Mouse (Mus musculus): ENCODE data around the gene Tiparp. TPM values are rescaled to one million over a fixed set of nuclear protein-coding genes. Genes with fewer than 3 reads are reported as not detected.
A peak's percentile ranks its signal among the peaks of the same experiment; 100 is the strongest.

The Tiparp gene
- polyA plus RNA-seq, 1 experiment from 2014 or later = 38.6 TPM

DNA sequence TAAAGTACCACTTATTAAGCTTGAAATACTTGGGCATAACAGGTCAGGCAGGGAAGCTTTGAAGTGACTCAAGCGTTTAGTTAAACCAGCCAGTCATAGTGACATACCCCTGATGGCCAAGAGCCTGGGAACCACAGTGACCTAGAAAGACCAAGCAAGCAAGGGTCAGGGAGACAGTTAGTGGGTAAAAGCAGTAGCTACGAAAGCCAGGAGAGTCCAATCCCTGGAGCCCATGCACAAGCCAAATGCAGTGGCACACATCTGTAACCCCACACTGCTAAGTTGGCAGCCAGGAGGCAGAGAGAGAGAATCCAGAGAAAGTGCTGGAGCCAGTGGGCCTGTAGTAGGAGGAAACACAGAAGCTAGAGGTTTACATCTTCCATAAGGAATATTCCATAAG lies 17.6 kb upstream of the Tiparp start:
- no peaks in the 10 kb centered on the region for H3K4me1 ChIP-seq
- H3K4me3 ChIP-seq = no peak overlapping the region
- H3K27me3 ChIP-seq = no peaks in the 10 kb centered on the region
- WGBS = 80% methylated on average over 2 of the region's 2 CpGs
- ATAC-seq (ENCODE audit: insufficient number of reproducible peaks, insufficient read depth, low FRiP score, low TSS enrichment, low read depth) = no peak
- no peaks in the 10 kb centered on the region for H3K9me3 ChIP-seq
- no peak overlapping the region for H3K9ac ChIP-seq
- no peak overlapping the region for H3K4me2 ChIP-seq
- H3K27ac ChIP-seq = no peak overlapping the region
- no peaks in the 10 kb centered on the region for H3K36me3 ChIP-seq

- Histone ChIP-seq H3K4me2 (no peak overlapping the region), H3K9ac (no peak overlapping the region), H3K36me3 (no peaks in the 10 kb centered on the region), H3K9me3 (no peaks in the 10 kb centered on the region), H3K27me3 (0 out of 2 replicates have a peak, but pooled peaks cover 4% of the 10 kb centered on the region), H3K4me3 (no peak overlapping the region), H3K27ac (no peak overlapping the region), H3K4me1 (peaks cover 18% of the 10 kb centered on the region)
- 76% methylated on average over 2 of the region's 2 CpGs for WGBS
- no peak for ATAC-seq (ENCODE audit: insufficient number of reproducible peaks, insufficient read depth, low FRiP score, low TSS enrichment, low read depth)
These were observed 12.5 kb upstream of the Tiparp start for GRCm38 (mm10) chr3:65515751-65516150.

- Histone ChIP-seq H3K27me3 (0 out of 2 replicates have a peak, but pooled peaks cover 4% of the 10 kb centered on the region), H3K9me3 (no peaks in the 10 kb centered on the region), H3K4me3 (no peak overlapping the region), H3K4me1 (peaks cover 18% of the 10 kb centered on the region), H3K27ac (no peak overlapping the region; the same call in 1 of the 2 replicates), H3K36me3 (no peaks in the 10 kb centered on the region), H3K4me2 (no peak overlapping the region), H3K9ac (no peak overlapping the region)
- WGBS = 20% methylated on average over 1 of the region's 1 CpGs
- ATAC-seq (ENCODE audit: insufficient number of reproducible peaks, insufficient read depth, low FRiP score, low TSS enrichment, low read depth) = no peak
These were observed 11.7 kb upstream of the Tiparp start for GRCm38 (mm10) chr3:65516526-65516925.

DNA sequence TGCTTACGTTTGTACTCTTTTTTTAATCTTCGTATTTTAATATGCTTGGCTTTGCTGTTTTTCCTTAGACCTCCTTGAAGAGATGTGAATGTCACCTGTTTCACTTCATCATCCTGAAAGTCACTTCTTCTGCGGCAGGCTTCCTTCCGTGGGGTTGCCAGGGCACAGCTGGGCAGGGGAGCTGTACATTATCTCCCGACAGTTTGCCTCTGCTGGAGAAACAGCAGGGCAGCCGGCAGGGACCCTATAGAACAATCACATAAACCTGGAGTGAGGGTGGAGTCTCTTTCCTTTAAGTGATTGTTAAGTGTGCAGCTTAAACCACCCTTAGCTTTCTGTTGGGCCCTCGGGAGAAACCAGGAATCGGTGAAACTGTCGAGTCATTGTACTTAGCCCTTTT lies 11.1 kb upstream of the Tiparp start:
- Histone ChIP-seq H3K36me3 (no peaks in the 10 kb centered on the region), H3K9ac (no peak overlapping the region), H3K4me1 (peaks cover 18% of the 10 kb centered on the region), H3K9me3 (no peaks in the 10 kb centered on the region), H3K27ac (peak overlapping the region; percentile 58; the same call in 1 of the 2 replicates), H3K4me3 (0 out of 2 replicates have a peak overlapping the region, but pooled peaks have one; percentile 8), H3K27me3 (0 out of 2 replicates have a peak, but pooled peaks cover 4% of the 10 kb centered on the region), H3K4me2 (peak overlapping the region; percentile 50)
- ATAC-seq (ENCODE audit: insufficient number of reproducible peaks, insufficient read depth, low FRiP score, low TSS enrichment, low read depth) = no peak
- 14% methylated on average over 9 of the region's 9 CpGs for WGBS

DNA sequence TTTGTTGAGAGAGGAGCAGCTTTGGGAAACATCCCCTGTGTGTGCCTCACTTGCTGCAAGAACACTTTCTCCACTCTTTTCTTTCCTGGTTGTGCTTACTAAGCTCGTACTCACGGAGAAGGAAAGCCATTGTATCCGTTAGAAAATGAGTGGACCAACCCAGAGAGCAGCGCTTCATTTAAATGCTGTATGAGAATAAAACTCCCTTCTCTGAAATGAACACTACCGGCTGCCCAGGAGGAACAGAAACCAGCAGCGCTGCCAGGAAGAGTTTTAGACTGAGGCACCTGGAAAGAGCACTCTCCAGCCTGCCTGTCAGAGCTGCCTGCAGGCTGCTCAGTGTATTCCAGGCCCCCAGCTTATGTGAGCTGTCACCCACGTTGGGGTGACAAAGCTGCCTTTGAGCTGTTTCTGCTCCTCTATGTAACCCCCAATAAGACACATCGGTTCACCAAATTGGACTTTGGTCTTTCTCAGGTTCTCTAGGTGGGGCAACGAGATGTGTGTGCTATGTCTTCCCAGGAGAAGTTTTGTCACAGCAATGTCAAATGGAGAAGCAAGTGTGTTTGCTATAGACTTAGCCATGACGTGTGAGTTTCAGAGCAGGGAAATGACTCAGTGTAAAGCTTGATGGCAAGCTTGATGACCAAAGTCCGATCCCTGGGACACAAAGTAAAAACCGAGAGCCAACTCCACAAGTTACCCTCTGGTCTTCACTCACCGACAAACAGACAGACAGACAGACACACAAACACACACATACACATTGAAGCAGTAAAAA lies 10.3 kb upstream of the Tiparp start:
- H3K27me3 ChIP-seq = 0 out of 2 replicates have a peak, but pooled peaks cover 4% of the 10 kb centered on the region
- WGBS = 49% methylated on average over 13 of the region's 13 CpGs
- H3K27ac ChIP-seq = peak overlapping the region; percentile 58
- no peaks in the 10 kb centered on the region for H3K9me3 ChIP-seq
- H3K4me2 ChIP-seq = peak overlapping the region; percentile 50
- ATAC-seq (ENCODE audit: insufficient number of reproducible peaks, insufficient read depth, low FRiP score, low TSS enrichment, low read depth) = no peak
- no peaks in the 10 kb centered on the region for H3K36me3 ChIP-seq
- H3K4me1 ChIP-seq = peaks cover 18% of the 10 kb centered on the region
- H3K4me3 ChIP-seq = no peak overlapping the region
- H3K9ac ChIP-seq = no peak overlapping the region; the same call in 1 of the 2 replicates

DNA sequence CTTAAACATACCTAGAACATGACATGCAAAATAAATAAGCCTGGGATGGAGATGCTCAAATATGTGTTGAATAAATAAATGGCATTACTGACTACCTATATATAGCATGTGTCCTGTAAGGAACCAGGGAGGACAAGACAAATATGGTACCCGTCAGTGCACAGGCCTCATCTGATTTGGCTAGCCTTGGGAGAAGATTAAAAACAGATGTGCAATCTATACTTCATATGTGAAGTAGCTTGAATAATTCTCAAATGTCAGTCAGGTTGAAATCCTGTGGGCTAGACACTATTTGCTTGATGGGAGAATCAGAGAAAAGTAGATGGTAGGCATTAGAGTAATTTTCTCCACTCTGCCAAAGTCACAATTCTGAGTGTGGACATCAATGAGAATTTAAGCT lies 6.8 kb upstream of the Tiparp start:
- H3K4me3 ChIP-seq = no peak overlapping the region
- no peaks in the 10 kb centered on the region for H3K9me3 ChIP-seq
- 0 out of 2 replicates have a peak, but pooled peaks cover 4% of the 10 kb centered on the region for H3K27me3 ChIP-seq
- no peaks in the 10 kb centered on the region for H3K36me3 ChIP-seq
- ATAC-seq (ENCODE audit: insufficient number of reproducible peaks, insufficient read depth, low FRiP score, low TSS enrichment, low read depth) = no peak
- no peak overlapping the region for H3K9ac ChIP-seq
- peaks cover 12% of the 10 kb centered on the region for H3K4me1 ChIP-seq
- no peak overlapping the region for H3K4me2 ChIP-seq
- H3K27ac ChIP-seq = no peak overlapping the region
- 13% methylated on average over 1 of the region's 1 CpGs for WGBS

GRCm38 (mm10) chr3:65523397-65523796 lies 4.8 kb upstream of the Tiparp start:
- H3K9ac ChIP-seq = no peak overlapping the region
- no peak overlapping the region for H3K4me3 ChIP-seq
- WGBS = 59% methylated on average over 8 of the region's 8 CpGs
- no peaks in the 10 kb centered on the region for H3K36me3 ChIP-seq
- no peaks in the 10 kb centered on the region for H3K4me1 ChIP-seq
- ATAC-seq (ENCODE audit: insufficient number of reproducible peaks, insufficient read depth, low FRiP score, low TSS enrichment, low read depth) = no peak
- H3K4me2 ChIP-seq = no peak overlapping the region
- no peaks in the 10 kb centered on the region for H3K9me3 ChIP-seq
- no peak overlapping the region for H3K27ac ChIP-seq
- no peaks in the 10 kb centered on the region for H3K27me3 ChIP-seq

DNA sequence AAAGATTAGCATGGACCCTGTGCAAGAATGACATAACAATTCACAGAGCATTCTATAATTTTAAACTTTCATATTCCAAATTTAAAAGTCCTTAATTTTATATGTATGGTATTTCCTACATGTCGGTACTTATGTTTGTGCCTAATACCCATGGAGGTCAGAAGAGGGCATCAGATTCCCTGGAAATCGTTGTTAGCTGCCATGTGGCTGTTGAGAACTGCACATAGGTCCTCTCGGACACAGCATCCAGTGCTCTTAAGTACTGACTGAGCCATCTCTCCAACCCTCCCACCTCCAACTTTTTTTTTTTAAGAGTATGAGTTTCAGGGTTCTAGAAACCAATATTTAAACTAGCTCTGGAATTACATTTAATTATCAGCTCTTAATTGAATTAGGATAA lies 2.5 kb upstream of the Tiparp start:
- Histone ChIP-seq H3K4me3 (no peak overlapping the region), H3K36me3 (no peaks in the 10 kb centered on the region), H3K4me2 (no peak overlapping the region), H3K9me3 (no peaks in the 10 kb centered on the region), H3K4me1 (no peaks in the 10 kb centered on the region), H3K27ac (no peak overlapping the region), H3K9ac (no peak overlapping the region), H3K27me3 (no peaks in the 10 kb centered on the region)
- 72% methylated on average over 3 of the region's 3 CpGs for WGBS
- ATAC-seq (ENCODE audit: insufficient number of reproducible peaks, insufficient read depth, low FRiP score, low TSS enrichment, low read depth) = no peak

GRCm38 (mm10) chr3:65527196-65527595 lies 1.0 kb upstream of the Tiparp start:
- peak overlapping the region; percentile 97 for H3K27ac ChIP-seq
- H3K4me1 ChIP-seq = no peaks in the 10 kb centered on the region
- no peaks in the 10 kb centered on the region for H3K9me3 ChIP-seq
- peaks cover 7% of the 10 kb centered on the region; the same call in 1 of the 2 replicates for H3K36me3 ChIP-seq
- peak overlapping the region; percentile 92 for H3K4me3 ChIP-seq
- peak overlapping the region; percentile 77 for H3K4me2 ChIP-seq
- WGBS = 19% methylated on average over 3 of the region's 3 CpGs
- H3K27me3 ChIP-seq = no peaks in the 10 kb centered on the region
- no peak for ATAC-seq (ENCODE audit: insufficient number of reproducible peaks, insufficient read depth, low FRiP score, low TSS enrichment, low read depth)
- peak overlapping the region; percentile 92 for H3K9ac ChIP-seq

DNA sequence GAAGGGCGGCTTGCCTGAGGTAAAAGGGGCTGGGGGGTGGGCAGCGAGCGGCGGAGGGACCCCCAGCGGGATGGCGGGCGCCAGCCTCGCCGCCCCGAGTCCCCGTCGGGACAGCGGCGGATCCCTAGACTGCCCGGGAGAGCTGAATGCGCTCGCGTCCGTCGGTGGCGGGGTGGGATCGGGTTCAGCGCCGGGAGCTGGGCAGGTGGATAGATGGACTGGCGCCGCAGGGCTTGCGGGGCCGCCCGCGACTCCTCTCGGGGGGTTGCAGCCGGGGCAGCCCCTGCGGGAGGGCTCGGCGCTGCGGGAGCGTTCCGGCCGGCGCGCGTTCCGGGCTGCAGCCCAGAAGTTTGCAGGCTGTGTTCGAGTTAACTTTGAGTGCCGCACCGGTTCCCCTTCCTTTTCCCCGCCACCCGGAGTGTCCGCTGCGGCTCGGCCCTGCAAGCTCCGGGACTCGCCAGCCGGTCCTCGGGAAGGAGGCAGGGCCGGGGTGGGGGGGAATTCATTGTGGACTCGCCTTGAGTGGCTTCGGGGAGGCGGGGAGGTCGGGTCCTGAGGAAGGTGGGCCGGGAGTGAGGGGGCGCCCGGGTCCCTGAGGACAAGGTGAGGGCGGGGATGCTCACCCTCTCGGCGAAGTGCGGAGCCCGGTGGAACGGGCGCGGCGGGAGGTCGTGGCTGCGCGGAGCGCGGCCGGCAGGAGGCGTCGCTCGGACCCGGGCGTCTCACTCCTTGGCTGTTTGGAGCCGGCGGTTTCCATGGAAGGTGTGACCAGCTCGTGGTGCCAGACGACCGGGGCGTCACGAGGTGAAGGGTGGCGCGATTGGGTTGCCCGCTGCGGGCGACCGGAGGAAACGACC lies 632 bp downstream of the Tiparp start:
- H3K27me3 ChIP-seq = no peaks in the 10 kb centered on the region
- under 1% methylated on average over 96 of the region's 97 CpGs for WGBS
- H3K36me3 ChIP-seq = peaks cover 11% of the 10 kb centered on the region
- H3K4me3 ChIP-seq = peak overlapping the region; percentile 92
- peak overlapping the region; percentile 97 for H3K27ac ChIP-seq
- peak overlapping the region; percentile 77 for H3K4me2 ChIP-seq
- peaks cover 3% of the 10 kb centered on the region; the same call in 1 of the 2 replicates for H3K4me1 ChIP-seq
- peak overlapping the region; percentile 92 for H3K9ac ChIP-seq
- H3K9me3 ChIP-seq = no peaks in the 10 kb centered on the region
- ATAC-seq (ENCODE audit: insufficient number of reproducible peaks, insufficient read depth, low FRiP score, low TSS enrichment, low read depth) = peak; percentile 52

DNA sequence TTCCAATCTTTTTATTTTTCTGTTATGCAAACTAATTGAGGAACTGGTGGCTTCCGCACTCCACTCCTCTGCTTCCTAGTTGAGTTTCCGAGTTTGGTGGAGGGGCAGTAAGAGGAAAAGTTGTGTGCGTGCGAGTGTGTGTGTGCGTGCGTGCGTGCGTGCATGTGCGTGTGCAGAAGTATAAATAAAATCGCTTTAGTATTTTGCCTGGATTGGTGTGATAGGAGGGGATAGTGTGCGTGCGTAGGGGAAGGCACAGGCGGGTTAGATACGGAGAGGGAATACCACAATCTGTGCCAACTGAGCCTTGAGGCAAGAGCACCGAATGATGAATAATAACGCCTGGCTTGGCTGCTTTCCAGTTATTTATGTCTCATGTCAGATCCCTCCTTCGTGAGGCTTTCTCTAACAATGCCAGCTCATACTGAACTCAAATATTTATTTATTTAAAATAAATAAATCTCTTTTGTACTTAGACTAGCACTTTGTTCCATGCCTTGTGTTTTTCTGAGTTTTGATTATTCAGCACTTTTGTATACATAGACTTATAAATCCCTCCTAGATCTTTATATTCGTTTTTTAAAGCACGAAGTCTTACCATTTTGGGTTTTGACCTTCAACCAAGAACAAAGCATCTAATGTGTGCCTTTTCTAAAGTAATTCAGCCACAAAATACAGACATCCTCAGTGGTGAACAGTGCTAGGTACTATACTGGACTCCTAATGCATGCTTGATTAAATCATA lies 1.4 kb downstream of the Tiparp start:
- peaks cover 11% of the 10 kb centered on the region for H3K36me3 ChIP-seq
- whole genome bisulfite sequencing = 3% methylated on average over 19 of the region's 19 CpGs
- no peaks in the 10 kb centered on the region for H3K9me3 ChIP-seq
- peak overlapping the region; percentile 77 for H3K4me2 ChIP-seq
- H3K27me3 ChIP-seq = no peaks in the 10 kb centered on the region
- H3K27ac ChIP-seq = peak overlapping the region; percentile 97
- H3K4me3 ChIP-seq = peak overlapping the region; percentile 92
- peaks cover 6% of the 10 kb centered on the region for H3K4me1 ChIP-seq
- ATAC-seq (ENCODE audit: insufficient number of reproducible peaks, insufficient read depth, low FRiP score, low TSS enrichment, low read depth) = no peak
- H3K9ac ChIP-seq = peak overlapping the region; percentile 92
